ENCODE assay signal across 10 mouse cellular contexts in genomic region chr11:21178343-21178742, GRCm38 (mm10).
DNase-seq lines count a peak whose midpoint lies in the region; ATAC-seq and TF ChIP-seq lines count a peak whose summit lies in the region.
"Had no signal": no experiment of that assay in that cellular context is flagged by ENCODE, and none has a peak within 500 bp of the region (broad histone marks: within the 10 kb centered on the region; RNA-seq: fewer than 3 reads in every experiment).

No protein-coding gene starts in this region.

- in situ Hi-C loops in Patski (cut with MboI; ENCODE audit: low pct_unique_long_range_greater_than_20kb) = loop anchor here (5.0 kb wide), 1 partner anchor 386 kb away; no protein-coding TSS in a partner anchor

- no peaks in the 10 kb centered on the region for H3K36me3 ChIP-seq in heart, embryonic 11.5 days (ENCODE audit: control insufficient read depth, insufficient read depth, low read length)
- H3K36me3 ChIP-seq in midbrain, embryonic 13.5 days = no peaks in the 10 kb centered on the region
- H3K36me3 ChIP-seq: heart, embryonic 13.5 days; midbrain, embryonic 12.5 days had no signal

- 43% methylated on average over 4 of the region's 4 CpGs for WGBS in heart, embryonic 11.5 days (ENCODE audit: insufficient replicate concordance)
- 66% methylated on average over 4 of the region's 4 CpGs for WGBS in midbrain, embryonic 13.5 days

- peak; percentile 75 for TF ChIP-seq CTCF in Patski (IDR thresholded peaks at IDR 0.05)

- CTCF ChIA-PET in Patski (lab: Charles Lee) = interaction anchor here (0.7 to 2.4 kb wide), 5 partner anchors 47 to 390 kb away, joined by 3 to 9 read pairs (median 4); no protein-coding TSS in a partner anchor

- no peak overlapping the region for H3K4me2 ChIP-seq in heart, embryonic 11.5 days
- H3K4me2 ChIP-seq in midbrain, embryonic 13.5 days (replicated peaks) = no peak overlapping the region
- H3K4me2 ChIP-seq: heart, embryonic 13.5 days; midbrain, embryonic 12.5 days had no signal

- no peak overlapping the region for H3K4me3 ChIP-seq in heart, embryonic 11.5 days (ENCODE audit: low read depth, low read length)
- H3K4me3 ChIP-seq in midbrain, embryonic 13.5 days (replicated peaks) = no peak overlapping the region
- H3K4me3 ChIP-seq: heart, embryonic 13.5 days; midbrain, embryonic 12.5 days had no signal

- POLR2A ChIA-PET in Patski (lab: Charles Lee) = no interaction called here

- ATAC-seq in heart, embryonic 11.5 days (replicated peaks; ENCODE audit: insufficient number of reproducible peaks, low FRiP score, low TSS enrichment) = no peak
- ATAC-seq in Patski = peak; percentile 39
- ATAC-seq in megakaryocyte progenitor cell, adult 5-6 weeks (replicated peaks; ENCODE audit: poor library complexity) = peak; percentile 55
- ATAC-seq in midbrain, embryonic 13.5 days = no peak

- no peak overlapping the region for H3K9ac ChIP-seq in heart, embryonic 11.5 days (ENCODE audit: low read depth, low read length)
- no peak overlapping the region for H3K9ac ChIP-seq in midbrain, embryonic 13.5 days (replicated peaks)
- H3K9ac ChIP-seq: heart, embryonic 13.5 days; midbrain, embryonic 12.5 days had no signal

- no peaks in the 10 kb centered on the region for H3K27me3 ChIP-seq in heart, embryonic 11.5 days (ENCODE audit: control insufficient read depth, insufficient read depth, low read length)
- peaks cover 5% of the 10 kb centered on the region for H3K27me3 ChIP-seq in Patski
- H3K27me3 ChIP-seq in midbrain, embryonic 13.5 days = no peaks in the 10 kb centered on the region
- H3K27me3 ChIP-seq: heart, embryonic 13.5 days; midbrain, embryonic 12.5 days had no signal

- H3K9me3 ChIP-seq in heart, embryonic 11.5 days (replicated peaks; ENCODE audit: control insufficient read depth, low read length) = no peaks in the 10 kb centered on the region
- no peaks in the 10 kb centered on the region for H3K9me3 ChIP-seq in midbrain, embryonic 13.5 days
- H3K9me3 ChIP-seq: midbrain, embryonic 12.5 days had no signal

- H3K4me1 ChIP-seq in heart, embryonic 11.5 days (ENCODE audit: control insufficient read depth, insufficient read depth, low read length) = peaks cover 2% of the 10 kb centered on the region; the same call in 1 of the 2 replicates
- H3K4me1 ChIP-seq in midbrain, embryonic 13.5 days (replicated peaks) = no peaks in the 10 kb centered on the region
- H3K4me1 ChIP-seq: midbrain, embryonic 12.5 days had no signal

- DNase-seq in heart, adult 18-20 months = peak; percentile 66 to 78
- DNase-seq in 3T3-L1 (ENCODE audit: low read depth, low spot score) (peak; percentile 57), Patski (ENCODE audit: low read depth, low spot score) (no peak)
- DNase-seq in embryo, embryonic 10.5 days (ENCODE audit: low spot score) = peak; percentile 38
- DNase-seq in kidney, postnatal 36 days = peak; percentile 55 to 74

- no peak overlapping the region for H3K27ac ChIP-seq in heart, embryonic 11.5 days (ENCODE audit: low read depth, low read length)
- no peak overlapping the region for H3K27ac ChIP-seq in midbrain, embryonic 13.5 days
- H3K27ac ChIP-seq: heart, embryonic 13.5 days; midbrain, embryonic 12.5 days had no signal

Comparison
In these comparisons a context has a peak if more than half of its experiments do, and no peak if none do; other contexts are left out.
1. ATAC-seq: peak in Patski (single experiment) and megakaryocyte progenitor cell, adult 5-6 weeks (single experiment); none in heart, embryonic 11.5 days (single experiment) and midbrain, embryonic 13.5 days (single experiment).